Mouse (Mus musculus): ENCODE data around the gene Chrna5. TPM values are rescaled to one million over a fixed set of nuclear protein-coding genes. Genes with fewer than 3 reads are reported as not detected.

The Chrna5 gene
- total RNA-seq, 2 experiments from 2014 or later: not detected

DNA sequence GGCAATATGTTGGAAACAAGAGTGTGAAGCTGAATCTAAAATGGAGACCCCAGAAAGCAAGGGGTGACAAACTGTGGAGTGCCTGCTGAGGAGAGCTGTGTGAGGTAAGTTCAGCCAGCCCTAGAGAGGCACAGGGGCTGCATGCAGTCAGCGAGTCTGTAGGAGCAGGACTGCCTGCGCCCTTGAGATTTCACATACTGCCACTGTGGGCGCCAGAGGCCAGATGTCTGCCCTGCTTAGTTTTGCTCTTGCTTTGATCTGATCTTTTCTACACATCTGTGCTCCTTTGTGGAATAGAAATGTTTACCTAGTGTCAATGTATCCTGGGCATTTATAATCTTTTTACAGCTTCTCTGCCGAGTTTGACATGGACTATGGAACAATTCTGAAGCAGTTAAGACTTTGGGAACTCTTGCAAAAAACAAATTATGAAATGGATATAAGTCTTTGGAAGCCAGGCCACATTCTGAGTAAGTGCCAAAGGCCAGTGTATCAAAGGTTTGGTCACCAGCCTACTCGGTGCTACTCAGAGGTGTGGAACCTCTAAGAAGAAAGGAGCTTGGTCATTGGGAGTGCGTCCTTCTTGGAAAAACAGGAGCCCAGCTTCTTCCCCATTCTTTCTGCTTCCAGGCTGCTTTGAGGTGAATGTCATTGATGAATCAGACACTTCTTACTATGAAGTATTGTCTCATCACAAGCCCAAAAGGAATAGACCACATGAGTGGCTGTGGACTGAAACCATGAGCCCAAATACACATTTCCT, 30.1 kb downstream of the Chrna5 start:
- ATAC-seq (replicated peaks; ENCODE audit: low FRiP score, low TSS enrichment, poor library complexity, severe bottlenecking): no peak; the same call in 1 of the 2 replicates

DNA sequence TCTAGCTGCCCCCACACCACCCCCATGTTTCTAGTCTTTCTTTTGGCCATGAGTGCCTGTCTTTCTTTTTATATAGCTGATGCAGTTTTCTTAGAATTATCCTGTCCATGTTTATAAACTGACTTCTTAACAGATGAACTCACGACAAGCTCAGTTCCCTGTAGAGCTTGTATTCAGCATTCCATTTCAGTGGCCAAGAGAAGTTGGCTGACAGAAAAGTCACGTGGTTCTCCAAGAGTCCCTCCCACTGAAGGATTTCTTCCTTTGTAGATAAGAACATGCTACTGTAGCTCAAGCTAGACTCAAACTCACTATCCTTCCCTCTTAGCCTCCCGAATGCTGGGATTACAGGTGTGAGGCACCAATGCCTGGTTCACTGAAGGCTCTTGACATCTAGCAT, 36.2 kb downstream of the Chrna5 start:
- ATAC-seq (replicated peaks; ENCODE audit: low FRiP score, low TSS enrichment, poor library complexity, severe bottlenecking): no peak

DNA sequence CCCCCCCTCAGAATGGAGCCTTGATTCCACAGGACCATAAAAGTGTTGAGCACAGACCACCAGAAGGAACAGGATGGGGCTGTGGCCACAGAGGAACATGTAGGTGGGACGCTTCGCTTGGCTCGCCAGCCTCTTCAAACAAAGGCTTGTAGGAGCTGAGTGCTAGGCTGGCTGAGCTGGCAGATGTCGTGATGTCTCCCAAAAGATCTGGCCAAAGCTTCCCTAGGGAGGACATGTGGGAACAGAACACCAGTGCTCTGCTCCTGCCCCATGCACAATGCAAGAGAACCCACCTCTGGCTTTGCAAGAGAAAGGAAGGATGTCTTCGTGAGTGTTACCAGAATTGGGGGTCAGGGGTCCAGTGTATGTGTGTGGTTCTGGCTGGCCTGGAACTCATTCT, 42.6 kb downstream of the Chrna5 start:
- no peak for ATAC-seq (replicated peaks; ENCODE audit: low FRiP score, low TSS enrichment, poor library complexity, severe bottlenecking)

DNA sequence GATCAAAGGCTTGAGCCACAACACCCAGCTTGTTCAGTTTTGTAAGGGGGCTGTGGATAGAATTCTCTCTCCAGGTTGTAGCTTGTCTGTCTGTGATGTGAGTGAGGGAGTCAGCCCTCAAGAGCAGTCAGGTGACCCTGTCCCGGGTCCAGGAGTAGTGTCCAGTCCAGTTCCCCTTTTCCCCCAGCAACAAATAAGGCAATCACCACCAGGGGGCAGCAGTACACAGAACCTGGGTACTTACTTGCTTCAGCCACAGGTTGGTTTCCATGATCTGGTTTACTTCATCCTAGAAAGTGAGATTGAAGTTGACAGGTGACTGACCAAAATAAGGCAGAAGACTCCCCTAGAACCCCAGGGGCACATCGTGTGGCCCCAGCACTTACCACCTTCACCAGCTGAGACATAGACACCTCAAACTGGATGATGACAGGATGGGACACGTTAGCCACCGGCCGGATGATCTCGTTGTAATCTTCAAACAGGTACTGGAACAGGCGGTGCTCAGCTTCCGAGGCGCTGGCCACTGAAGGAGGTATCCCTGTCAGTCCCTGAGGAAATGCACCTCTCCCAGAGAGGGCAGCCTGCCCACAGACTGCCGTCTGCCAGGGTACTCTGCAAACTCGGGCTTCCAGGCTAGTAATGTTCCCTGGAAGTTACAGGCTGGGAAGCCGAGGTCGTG, 43.4 kb downstream of the Chrna5 start:
- peak; percentile 84 for ATAC-seq (replicated peaks; ENCODE audit: low FRiP score, low TSS enrichment, poor library complexity, severe bottlenecking)

DNA sequence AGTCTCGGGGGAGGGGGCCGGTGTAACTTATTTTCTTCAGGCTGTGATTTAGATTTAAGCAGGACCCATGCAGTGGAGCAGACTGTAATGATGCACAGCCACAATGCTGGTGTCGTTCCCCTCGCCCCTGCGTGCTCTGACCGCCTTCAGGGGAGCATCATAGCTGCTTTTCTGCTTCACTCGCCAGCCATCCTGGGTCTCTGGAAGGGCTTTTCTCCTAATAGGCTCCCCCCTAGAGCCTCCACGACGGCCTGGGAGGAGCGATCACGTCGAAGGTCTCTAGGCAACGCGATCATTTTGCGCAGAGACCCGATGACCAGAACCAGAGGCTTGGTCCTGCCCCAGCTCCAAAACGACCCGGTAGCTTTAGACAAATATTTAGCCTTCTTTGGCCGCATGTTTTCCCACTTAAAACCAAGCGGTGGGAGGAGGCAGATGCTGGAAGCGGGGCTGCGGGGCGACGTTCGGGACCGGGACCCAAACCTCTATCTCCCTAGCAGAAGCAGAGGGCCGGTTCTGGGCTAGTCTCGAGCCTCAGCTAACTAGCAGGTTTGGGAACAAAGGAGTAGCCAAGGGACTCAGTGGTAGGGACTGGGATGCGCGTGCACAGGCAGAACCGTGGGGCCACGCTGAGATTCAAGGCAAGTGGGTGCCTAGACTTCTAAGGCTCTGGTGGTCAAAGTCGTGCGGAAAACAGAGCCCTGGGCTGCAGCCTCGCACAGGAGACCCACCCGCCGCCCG, 45.0 kb downstream of the Chrna5 start:
- no peak for ATAC-seq (replicated peaks; ENCODE audit: low FRiP score, low TSS enrichment, poor library complexity, severe bottlenecking)

DNA sequence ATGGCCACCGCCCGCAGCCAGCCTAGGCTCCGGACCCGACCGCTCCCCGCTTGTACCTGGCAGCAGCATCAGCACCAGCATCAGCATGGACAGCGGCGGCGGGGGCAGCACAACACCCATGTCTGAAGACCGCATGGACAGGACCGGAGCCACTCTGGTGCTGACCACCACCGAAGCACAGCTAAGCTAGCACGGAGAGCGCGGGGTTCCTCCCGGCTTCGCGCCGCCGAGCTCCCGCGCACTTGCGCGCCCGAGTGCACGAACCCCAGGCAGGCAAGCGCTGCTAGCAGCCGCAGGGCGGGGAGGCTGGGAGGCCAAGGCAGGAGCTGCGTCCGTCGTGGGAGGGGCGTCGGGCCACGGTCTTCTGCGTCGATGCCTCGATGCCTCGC, 45.6 kb downstream of the Chrna5 start, which contains the start of gene Chrna3:
Gene Chrna3, minus strand, starts transcription at position 288 of the 389 bp plus-strand sequence.
- ATAC-seq (replicated peaks; ENCODE audit: low FRiP score, low TSS enrichment, poor library complexity, severe bottlenecking): no peak

DNA sequence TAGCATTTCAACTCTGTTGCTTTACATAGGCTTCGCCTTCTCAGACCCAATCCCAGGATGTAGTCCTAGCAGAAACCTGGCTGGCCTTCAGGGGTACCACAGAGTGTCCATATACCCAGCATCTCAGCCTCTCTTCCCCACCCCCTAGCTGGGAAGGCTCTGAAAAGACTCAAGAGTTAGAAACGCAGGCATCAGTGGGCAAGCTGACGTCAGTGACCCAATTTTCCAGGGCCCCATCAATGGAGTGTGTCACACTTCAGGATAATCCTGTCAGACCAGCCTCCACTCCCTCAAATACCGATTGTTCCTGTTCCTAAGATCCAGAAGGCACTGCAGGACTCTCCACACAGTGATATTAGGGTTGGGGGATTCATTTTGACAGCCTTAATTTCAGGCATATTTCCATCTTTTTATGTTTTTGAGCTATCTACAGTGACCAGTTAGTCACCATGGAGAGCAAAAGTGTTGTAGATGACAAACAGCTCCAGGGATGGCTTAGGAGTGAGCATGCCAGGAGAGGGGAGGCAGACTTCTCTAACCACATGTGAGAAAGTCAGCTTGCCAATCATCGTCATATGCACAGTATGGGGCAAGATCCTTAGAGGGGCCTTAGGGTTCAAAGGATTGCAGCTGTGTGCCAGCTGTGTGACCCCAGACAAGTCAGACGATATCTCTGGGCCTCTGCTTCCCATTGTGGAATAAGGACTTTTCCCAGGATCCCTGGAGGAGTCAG, 50.9 kb downstream of the Chrna5 start:
- ATAC-seq (replicated peaks; ENCODE audit: low FRiP score, low TSS enrichment, poor library complexity, severe bottlenecking): no peak

DNA sequence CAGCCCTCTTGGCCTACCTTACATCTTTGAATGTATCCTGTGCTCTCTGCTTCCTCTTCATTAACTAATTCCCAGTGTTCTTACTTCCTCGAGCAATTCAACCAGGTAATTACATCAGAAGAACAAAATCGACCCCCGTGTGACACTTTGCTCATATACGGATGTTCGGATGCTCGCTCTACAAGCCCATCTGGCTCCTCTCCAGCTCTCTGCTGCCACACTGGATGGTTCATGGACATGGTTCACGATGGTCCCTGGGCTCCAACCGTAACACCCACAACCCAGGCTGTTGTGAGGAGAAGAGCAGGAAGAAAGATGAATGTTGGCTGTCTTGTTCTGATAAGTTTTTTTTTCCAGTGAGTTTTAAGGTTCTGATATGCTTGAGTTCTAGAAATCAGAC, 58.3 kb downstream of the Chrna5 start:
- ATAC-seq (replicated peaks; ENCODE audit: low FRiP score, low TSS enrichment, poor library complexity, severe bottlenecking): no peak

DNA sequence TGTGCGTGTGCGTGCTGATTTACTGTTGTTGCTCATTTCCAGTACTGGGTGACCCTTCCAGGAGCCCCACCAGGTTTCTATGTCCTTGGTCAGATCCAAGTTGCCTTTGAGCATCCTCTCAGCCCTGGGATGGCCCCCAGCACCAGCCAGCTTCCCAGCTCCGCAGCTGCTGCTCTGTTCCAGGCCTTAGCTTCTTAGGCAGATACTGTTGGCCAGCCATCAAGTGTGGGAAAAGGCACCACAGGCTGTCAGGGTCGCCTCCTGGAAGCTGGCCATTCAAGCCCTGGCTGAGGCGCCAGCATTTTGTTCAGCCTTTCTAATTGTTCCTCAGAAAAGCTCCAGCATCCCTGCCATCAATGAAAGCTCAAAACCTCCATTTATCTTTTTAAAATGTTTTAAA, 59.3 kb downstream of the Chrna5 start:
- no peak for ATAC-seq (replicated peaks; ENCODE audit: low FRiP score, low TSS enrichment, poor library complexity, severe bottlenecking)

DNA sequence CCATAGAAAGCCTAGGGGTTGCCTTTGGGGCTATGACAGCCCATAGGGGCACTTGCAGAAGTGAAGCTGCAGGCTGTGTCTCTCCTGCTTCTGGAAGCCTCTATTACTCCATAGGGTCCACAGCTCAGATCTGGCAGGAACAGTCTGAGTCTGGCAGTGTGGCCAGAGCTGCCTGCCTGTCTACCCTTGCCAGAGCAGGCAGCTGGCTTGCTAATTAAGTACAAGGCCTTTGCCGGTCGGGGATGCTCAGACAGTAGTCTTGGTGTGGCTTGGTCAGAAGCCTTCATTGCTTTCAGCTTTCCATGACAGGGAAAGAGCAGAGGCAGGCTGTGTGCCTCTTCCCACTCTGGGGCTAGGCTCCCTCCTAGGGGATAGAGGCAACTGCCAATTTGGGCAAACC, 60.7 kb downstream of the Chrna5 start:
- no peak for ATAC-seq (replicated peaks; ENCODE audit: low FRiP score, low TSS enrichment, poor library complexity, severe bottlenecking)

DNA sequence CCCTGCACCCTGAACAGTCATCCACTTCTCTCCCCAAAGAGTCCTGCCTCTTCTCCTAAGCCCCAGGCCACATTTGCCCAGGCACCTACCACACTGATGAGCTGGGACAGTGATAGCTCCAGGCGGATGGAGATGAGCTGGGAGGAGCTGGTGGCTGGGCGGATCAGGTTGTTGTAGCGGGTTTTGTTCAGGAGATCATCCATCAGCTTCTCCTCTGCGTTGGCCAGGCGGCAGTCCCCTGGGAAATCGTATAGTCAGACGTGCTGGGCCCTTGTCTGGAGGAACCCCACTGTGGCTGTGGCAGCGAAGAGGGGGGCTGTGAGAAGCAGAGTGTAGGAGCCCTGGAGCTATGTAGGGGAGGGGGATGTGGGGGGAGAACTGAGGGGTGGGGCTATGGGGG, 63.0 kb downstream of the Chrna5 start:
- ATAC-seq (replicated peaks; ENCODE audit: low FRiP score, low TSS enrichment, poor library complexity, severe bottlenecking): no peak

DNA sequence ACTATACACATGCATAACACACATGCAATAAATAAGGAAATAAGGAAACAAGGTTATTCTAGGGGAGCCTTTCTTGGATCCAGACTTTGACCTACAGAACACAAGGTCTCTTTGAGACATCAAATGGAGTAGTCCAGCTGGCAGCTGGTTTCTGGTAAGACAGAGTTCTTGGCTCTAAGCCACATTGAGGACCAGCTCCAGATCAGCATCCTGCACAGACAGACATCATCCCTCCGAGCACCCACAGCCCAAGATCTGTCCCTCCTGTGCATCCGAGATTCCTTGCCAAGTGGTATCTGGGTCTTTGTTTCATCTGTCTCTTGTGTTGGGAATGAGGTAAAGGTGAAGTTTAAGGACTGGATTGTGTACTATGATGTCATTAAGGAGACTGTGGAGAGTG, 64.3 kb downstream of the Chrna5 start:
- no peak for ATAC-seq (replicated peaks; ENCODE audit: low FRiP score, low TSS enrichment, poor library complexity, severe bottlenecking)

DNA sequence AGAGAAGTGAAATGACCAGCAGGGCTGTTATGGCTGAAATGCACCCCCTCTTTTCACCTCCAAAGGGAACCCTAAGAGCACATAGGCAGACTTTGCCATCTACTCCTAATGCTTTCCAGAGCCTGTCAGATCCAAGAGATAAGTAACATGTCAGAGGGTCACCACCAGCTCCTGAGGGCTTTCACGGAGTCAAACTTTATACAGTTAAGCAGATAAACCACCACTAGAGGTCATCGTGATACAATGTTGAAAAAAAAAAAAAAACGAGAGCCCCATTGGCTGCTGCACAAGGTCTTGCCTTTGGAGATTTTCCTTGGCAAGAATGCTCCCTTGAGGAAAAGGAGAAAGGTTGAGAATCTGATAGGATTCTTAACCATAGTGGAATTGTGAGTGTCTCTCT, 66.1 kb downstream of the Chrna5 start:
- no peak for ATAC-seq (replicated peaks; ENCODE audit: low FRiP score, low TSS enrichment, poor library complexity, severe bottlenecking)

DNA sequence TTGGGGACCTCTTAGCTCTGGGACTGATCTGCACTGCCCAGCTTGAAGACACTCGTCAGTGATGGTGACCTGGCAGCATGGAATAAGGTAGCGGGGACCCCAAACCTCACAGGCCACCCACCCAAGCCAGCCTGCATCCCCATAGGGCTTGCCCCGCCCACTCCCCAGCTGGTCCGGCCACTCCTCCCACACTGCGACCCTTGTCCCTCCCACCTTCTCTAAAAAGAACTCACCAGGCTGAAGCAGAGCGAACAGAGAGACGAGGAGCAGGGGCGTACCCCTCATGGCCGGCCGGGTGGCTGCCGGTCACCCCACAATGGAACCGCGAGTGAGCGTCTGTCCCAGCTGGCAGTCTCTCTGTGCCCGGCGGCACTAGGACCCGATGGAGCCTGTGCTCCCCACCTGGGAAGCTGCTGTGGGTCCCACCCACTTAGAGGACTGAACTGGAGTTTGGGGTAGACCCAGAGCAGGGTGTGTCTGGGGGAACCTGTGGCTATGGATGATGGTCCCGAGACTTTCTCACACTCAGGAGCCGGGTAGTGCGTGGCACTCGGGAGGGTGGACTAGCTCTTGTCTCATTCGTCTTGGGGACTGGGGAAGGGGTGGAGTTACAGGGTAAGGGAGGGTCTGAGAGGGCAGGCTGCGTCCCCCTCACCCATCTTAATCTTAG, 67.7 kb downstream of the Chrna5 start, which contains the start of gene Chrnb4:
Gene Chrnb4, minus strand, starts transcription at position 569 of the 670 bp plus-strand sequence.
- ATAC-seq (replicated peaks; ENCODE audit: low FRiP score, low TSS enrichment, poor library complexity, severe bottlenecking): no peak; the same call in 1 of the 2 replicates

DNA sequence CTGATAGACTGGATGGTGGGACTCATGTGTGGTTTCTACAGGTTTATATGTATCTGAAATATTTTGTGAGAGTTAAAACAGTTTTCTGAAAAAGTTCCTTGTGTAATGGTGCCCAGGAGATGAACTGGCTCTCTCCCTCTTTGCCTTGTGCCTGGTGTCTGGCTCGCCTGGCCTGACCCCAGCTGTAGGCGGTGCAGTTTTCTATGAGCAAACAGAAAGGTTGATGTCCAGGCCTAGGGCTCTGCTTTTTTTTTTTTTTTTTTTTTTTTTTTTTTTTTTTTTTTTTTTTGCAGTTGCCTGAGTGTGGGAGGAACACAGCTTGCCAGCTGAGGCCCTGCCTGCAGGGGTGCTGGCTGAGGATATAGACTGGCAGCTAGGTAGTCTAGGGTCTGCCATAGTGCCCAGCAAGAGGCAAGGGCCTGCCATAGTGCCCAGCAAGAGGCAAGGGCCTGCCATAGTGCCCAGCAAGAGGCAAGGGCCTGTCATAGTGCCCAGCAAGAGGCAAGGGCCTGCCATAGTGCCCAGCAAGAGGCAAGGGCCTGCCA, 74.8 kb downstream of the Chrna5 start:
- ATAC-seq (replicated peaks; ENCODE audit: low FRiP score, low TSS enrichment, poor library complexity, severe bottlenecking): no peak
